Mouse (Mus musculus) heart, embryonic 16.5 days (tissue): ENCODE data around the gene Susd1. TPM values are rescaled to one million over a fixed set of nuclear protein-coding genes. Genes with fewer than 3 reads are reported as not detected.

ENCODE experiments used
- ATAC-seq: fragments of 200-750 bp; cut with Nextera tagmentation; replicated peaks from 2 replicates; pipeline ENCODE4 v1.8.0; 2017; ENCODE audit warnings: moderate number of reproducible peaks; ENCODE audit not compliant: insufficient read depth, low FRiP score; ENCODE audit errors: extremely low read depth
- H3K27ac ChIP-seq: fragments of 300-500 bp; sonication (generic); 2 replicates; pipeline ENCODE4 v1.5.1; 2014; ENCODE audit warnings: mild to moderate bottlenecking, low read length, control low read depth, moderate library complexity
- H3K27me3 ChIP-seq: fragments of 300-500 bp; sonication (generic); 2 replicates; pipeline ENCODE4 v1.6.1; 2014; ENCODE audit warnings: low read length, mixed read lengths; ENCODE audit not compliant: control insufficient read depth, insufficient read depth
- H3K36me3 ChIP-seq: fragments of 300-500 bp; sonication (generic); 2 replicates; pipeline ENCODE4 v1.6.1; 2014; ENCODE audit not compliant: control insufficient read depth, insufficient read depth
- H3K4me1 ChIP-seq: fragments of 300-500 bp; sonication (generic); 2 replicates; pipeline ENCODE4 v1.6.1; 2014; ENCODE audit warnings: low read length, mixed read lengths; ENCODE audit not compliant: control insufficient read depth, insufficient read depth
- H3K4me2 ChIP-seq: fragments of 300-500 bp; sonication (generic); 2 replicates; pipeline ENCODE4 v1.6.1; 2014; ENCODE audit warnings: low read depth, mild to moderate bottlenecking, control low read depth, low read length
- H3K4me3 ChIP-seq: fragments of 300-500 bp; sonication (generic); 2 replicates; pipeline ENCODE4 v1.5.1; 2014; ENCODE audit warnings: mild to moderate bottlenecking, control low read depth, low read length
- H3K9ac ChIP-seq: fragments of 300-500 bp; sonication (generic); 2 replicates; pipeline ENCODE4 v1.6.1; 2014; ENCODE audit warnings: low read length, control low read depth
- H3K9me3 ChIP-seq: fragments of 300-500 bp; sonication (generic); replicated peaks from 2 replicates; pipeline ENCODE4 v1.6.1; 2016; ENCODE audit warnings: low read length; ENCODE audit not compliant: control insufficient read depth
- WGBS: fragments of 180-500 bp; shearing (Covaris S2); extraction: QIAGEN DNeasy Blood & Tissue Kit; methylation state at CpG from one replicate; pipeline ENCODE4 v1.1.7; 2014; 5-methylcytosine and 5-hydroxymethylcytosine counted together
- polyA plus RNA-seq: library from polyadenylated mRNA; unstranded; fragments of >200 nt; fragmentation: Nextera tagmentation; extraction: Ambion mirVana; gene quantifications from 2 replicates; pipeline ENCODE4 v1.2.1, GENCODE M21; 2015

Gene Susd1
- polyA plus RNA-seq, 1 experiment from 2014 or later, result 7.5 TPM

DNA sequence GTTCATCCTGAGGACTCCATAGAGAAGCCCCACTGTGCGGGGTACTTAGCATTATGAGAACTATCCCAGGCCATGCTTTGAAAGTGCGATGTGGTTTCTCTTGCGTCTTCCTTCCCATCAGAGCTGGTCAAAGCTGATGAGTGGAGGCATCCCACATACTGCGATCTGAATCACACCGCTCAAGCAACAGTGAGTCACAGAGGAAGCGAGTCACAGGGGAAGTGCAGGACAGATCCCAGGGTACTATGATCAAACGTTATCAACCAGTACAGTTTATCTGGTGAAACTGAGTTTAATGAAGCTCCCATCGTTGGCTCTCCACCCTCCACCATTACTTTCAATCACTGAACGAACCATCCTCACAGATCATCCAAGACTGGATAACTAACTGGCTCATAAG is 72.2 kb downstream of the Susd1 start:
- Histone ChIP-seq H3K4me1 (peaks cover 24% of the 10 kb centered on the region), H3K9ac (no peak overlapping the region), H3K4me2 (no peak overlapping the region), H3K27me3 (no peaks in the 10 kb centered on the region), H3K27ac (no peak overlapping the region), H3K4me3 (no peak overlapping the region), H3K9me3 (no peaks in the 10 kb centered on the region), H3K36me3 (no peaks in the 10 kb centered on the region)
- ATAC-seq, result no peak
- 78% methylated on average over 9 of the region's 9 CpGs for WGBS

DNA sequence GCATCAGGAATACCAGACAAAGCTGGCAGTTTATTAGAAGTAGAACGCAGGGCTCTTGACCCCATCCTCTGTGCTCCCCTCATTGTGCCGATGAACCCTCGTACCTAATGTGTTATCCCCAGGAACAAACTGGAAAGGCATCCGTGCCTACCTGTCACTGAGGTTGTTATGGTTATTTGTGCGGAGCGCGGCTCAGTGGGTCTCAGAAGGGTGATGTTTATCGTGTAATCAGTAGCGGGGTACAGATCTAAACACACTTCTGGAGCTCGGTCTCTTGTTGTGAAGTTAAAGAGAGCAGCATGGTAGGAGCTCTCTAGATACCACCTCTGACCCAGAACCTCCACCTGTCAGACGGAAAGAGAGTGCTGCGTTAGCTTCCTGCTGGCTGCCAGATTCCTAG is 72.9 kb downstream of the Susd1 start:
- H3K4me2 ChIP-seq, result no peak overlapping the region
- no peak for ATAC-seq
- WGBS, result 88% methylated on average over 12 of the region's 12 CpGs
- no peaks in the 10 kb centered on the region for H3K36me3 ChIP-seq
- H3K27ac ChIP-seq, result no peak overlapping the region
- H3K9ac ChIP-seq, result no peak overlapping the region
- no peak overlapping the region for H3K4me3 ChIP-seq
- H3K9me3 ChIP-seq, result no peaks in the 10 kb centered on the region
- peaks cover 24% of the 10 kb centered on the region for H3K4me1 ChIP-seq
- H3K27me3 ChIP-seq, result no peaks in the 10 kb centered on the region

DNA sequence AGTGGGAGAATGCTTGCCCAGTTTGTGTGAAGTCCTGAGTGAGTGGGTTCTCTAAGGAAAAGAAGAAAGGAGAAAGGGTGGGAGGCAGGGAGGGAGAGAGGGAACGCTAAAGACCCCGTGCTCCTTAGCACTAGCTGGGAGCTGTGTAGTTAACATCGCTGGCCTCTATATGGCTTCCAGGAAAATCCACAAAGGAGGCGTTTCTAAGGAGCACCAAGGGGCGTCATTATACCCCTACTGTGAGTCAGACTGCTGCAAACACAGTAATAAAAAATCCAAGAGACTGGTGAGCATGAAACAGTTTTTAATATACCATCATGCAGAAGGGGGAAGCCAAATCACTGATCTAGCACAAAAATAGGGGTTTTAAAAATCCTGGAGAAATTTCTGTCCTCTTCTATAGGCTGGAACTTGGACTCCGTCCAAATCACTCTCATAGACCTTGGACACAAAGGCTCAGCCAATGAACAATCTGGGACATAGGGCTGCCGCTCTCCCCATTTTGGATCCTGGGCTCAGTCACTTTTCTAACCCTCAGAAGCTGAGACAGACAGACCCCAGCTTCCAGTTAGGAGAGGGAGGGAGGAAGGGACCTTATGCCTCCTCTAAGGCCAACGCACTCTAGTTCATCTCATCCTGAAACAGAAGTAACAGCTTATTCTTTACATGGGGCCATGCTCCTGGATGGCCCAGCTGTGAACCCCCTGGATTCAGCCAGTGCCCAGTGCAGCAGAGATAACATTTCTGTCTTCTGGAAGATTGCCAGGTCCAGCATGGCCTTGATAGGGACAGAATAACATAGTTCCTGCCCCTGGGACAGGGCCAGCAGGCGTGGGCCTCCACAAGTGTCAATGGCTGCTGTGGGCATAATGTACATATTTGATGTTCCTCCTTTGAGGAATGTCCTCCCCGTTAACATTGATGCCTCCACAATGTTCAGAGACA is 73.9 kb downstream of the Susd1 start:
- Histone ChIP-seq H3K9ac (no peak overlapping the region), H3K4me3 (no peak overlapping the region), H3K4me1 (peaks cover 24% of the 10 kb centered on the region), H3K4me2 (no peak overlapping the region), H3K9me3 (no peaks in the 10 kb centered on the region), H3K27ac (no peak overlapping the region), H3K27me3 (no peaks in the 10 kb centered on the region), H3K36me3 (no peaks in the 10 kb centered on the region)
- 0 out of 2 replicates have a peak, but pooled peaks have one; percentile 30 for ATAC-seq
- 56% methylated on average over 10 of the region's 10 CpGs for WGBS

DNA sequence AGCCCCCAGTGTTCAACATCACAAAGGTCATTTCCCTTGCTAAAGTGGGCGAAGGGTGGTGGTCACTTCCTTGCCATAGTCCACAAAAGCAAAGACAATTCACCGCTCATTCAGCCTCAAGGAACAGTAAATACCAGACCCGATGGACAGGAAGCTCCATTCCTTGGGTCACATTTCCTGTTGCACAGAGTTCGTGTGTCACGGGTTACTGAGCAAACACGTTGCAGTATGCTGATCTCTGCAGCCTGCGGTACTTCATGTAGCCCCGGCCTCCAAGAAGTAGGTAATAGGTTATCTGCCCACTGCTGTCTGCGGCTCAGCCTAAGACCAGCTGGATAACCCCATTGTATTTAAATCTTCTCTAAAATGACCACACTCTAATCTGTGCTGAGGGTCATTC is 75.4 kb downstream of the Susd1 start:
- Histone ChIP-seq H3K27ac (peak overlapping the region; percentile 60), H3K36me3 (no peaks in the 10 kb centered on the region), H3K4me3 (no peak overlapping the region), H3K9me3 (no peaks in the 10 kb centered on the region), H3K4me2 (peak overlapping the region; percentile 16; the same call in 1 of the 2 replicates), H3K4me1 (peaks cover 24% of the 10 kb centered on the region), H3K27me3 (no peaks in the 10 kb centered on the region), H3K9ac (no peak overlapping the region)
- WGBS, result 46% methylated on average over 9 of the region's 9 CpGs
- peak; percentile 58 for ATAC-seq

DNA sequence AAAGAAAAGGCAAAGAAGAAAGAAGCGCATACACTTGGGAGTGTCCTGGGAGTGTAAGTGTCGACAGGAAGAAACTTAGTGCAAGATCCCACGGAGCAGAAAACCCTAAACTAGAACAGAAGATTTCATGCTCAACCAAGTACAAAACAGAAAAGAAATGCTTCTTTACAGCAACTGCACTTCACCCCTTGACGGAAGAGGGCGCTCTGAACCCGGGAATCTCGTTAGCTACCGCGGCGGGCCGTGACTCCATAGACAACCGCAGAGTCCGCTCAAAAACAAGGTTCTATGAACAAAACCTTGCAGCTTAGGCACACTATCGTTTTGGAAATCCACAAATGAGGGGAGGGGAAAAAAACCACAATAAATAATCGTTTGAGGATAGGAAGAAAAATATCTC is 77.7 kb downstream of the Susd1 start:
- WGBS, result 4% methylated on average over 15 of the region's 15 CpGs
- Histone ChIP-seq H3K36me3 (no peaks in the 10 kb centered on the region), H3K9ac (peak overlapping the region; percentile 46; the same call in 1 of the 2 replicates), H3K9me3 (no peaks in the 10 kb centered on the region), H3K27ac (no peak overlapping the region), H3K4me1 (peaks cover 24% of the 10 kb centered on the region), H3K4me2 (peak overlapping the region; percentile 53), H3K4me3 (no peak overlapping the region), H3K27me3 (no peaks in the 10 kb centered on the region)
- ATAC-seq, result no peak

DNA sequence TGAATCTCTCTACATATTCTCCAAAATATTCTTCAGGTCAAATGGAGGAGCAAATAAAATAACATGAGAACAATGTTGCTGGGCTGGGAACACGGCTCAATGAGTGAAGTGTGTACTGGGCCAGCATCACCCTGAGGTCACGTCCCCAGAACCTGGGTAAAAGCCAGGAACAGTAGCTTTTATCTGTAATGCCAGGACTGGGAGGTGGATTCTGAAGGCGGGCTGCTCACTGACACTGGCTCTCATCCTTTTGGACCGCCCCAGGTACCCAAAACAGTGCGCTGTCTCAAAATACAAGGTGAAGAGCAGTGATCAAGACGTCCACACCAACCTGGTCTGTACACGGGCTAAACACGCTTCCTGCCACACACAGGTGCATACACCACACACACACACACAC is 78.5 kb downstream of the Susd1 start:
- H3K9me3 ChIP-seq, result no peaks in the 10 kb centered on the region
- peaks cover 19% of the 10 kb centered on the region for H3K4me1 ChIP-seq
- H3K9ac ChIP-seq, result no peak overlapping the region
- H3K36me3 ChIP-seq, result no peaks in the 10 kb centered on the region
- H3K4me2 ChIP-seq, result no peak overlapping the region
- H3K4me3 ChIP-seq, result no peak overlapping the region
- ATAC-seq, result no peak
- no peaks in the 10 kb centered on the region for H3K27me3 ChIP-seq
- no peak overlapping the region for H3K27ac ChIP-seq
- WGBS, result 82% methylated on average over 8 of the region's 8 CpGs

DNA sequence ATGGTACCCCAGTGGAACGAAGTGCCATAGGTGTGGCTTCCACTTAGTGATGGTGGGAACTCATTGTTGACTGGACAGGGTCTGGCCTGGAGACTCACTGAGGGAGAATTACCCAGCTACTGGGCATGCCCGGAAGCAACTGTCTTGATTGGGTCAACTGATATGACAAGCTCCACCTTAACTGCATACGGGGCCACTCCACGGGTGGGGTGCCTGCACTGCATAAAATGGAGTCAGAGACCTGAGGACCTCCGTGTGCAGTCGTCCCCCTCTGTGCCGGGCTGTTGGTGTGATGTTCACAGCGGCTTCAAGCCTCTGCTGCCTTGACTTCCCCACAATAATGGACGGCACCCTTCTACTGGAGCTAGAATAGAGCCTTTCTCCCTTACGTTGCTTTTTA is 79.5 kb downstream of the Susd1 start:
- H3K4me3 ChIP-seq, result no peak overlapping the region
- H3K4me2 ChIP-seq, result no peak overlapping the region
- H3K4me1 ChIP-seq, result peaks cover 11% of the 10 kb centered on the region
- no peak overlapping the region for H3K27ac ChIP-seq
- H3K9me3 ChIP-seq, result no peaks in the 10 kb centered on the region
- WGBS, result 80% methylated on average over 10 of the region's 10 CpGs
- ATAC-seq, result no peak
- H3K27me3 ChIP-seq, result no peaks in the 10 kb centered on the region
- H3K36me3 ChIP-seq, result no peaks in the 10 kb centered on the region
- H3K9ac ChIP-seq, result no peak overlapping the region

DNA sequence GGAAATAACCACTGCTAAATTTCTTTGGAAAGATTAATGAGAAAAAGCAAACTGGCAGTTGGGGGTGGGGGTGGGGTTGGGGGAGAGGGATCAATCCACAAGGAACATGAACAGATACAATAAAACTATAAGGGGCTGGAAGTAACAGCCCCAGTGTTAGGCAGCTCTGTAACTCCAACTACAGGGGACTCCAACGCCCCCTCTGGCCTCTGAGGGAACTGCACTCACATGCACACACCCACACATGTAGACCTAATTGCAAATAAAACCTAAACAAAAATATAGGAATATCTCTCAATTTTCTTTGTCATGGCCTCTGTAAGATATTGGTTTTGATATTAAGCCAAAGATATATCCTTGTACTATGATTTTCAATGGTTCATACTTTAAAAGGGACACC is 83.0 kb downstream of the Susd1 start:
- Histone ChIP-seq H3K36me3 (no peaks in the 10 kb centered on the region), H3K27me3 (no peaks in the 10 kb centered on the region), H3K4me3 (no peak overlapping the region), H3K4me1 (no peaks in the 10 kb centered on the region), H3K9ac (no peak overlapping the region), H3K27ac (no peak overlapping the region), H3K4me2 (no peak overlapping the region), H3K9me3 (no peaks in the 10 kb centered on the region)
- 47% methylated on average over 1 of the region's 1 CpGs for WGBS
- no peak for ATAC-seq

DNA sequence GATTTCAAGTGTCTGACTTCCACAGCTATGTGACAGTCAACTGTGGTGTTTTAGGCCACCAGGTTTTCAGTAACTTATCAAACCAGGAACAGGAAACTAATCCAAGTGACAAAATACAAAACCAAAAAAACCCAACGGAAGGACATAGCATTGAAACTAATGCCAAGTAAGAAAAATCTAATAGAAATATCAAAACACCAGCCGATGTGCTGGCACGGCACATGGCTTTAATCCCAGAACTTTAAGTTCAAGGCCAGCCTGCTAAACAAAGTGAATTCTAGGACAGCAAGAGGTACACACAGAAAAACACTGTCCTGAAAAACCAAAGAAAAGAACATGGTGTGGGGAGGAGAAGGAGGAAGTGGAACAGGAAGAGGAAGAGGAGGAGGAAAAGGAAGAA is 83.8 kb downstream of the Susd1 start:
- H3K27ac ChIP-seq, result no peak overlapping the region
- H3K9ac ChIP-seq, result no peak overlapping the region
- no peaks in the 10 kb centered on the region for H3K9me3 ChIP-seq
- no peak overlapping the region for H3K4me2 ChIP-seq
- no peak for ATAC-seq
- no peak overlapping the region for H3K4me3 ChIP-seq
- H3K4me1 ChIP-seq, result peaks cover 2% of the 10 kb centered on the region
- no peaks in the 10 kb centered on the region for H3K27me3 ChIP-seq
- H3K36me3 ChIP-seq, result no peaks in the 10 kb centered on the region
- WGBS, result 78% methylated on average over 3 of the region's 3 CpGs
